Mouse (Mus musculus): ENCODE results near the gene Ifit2.

Gene Ifit2

GRCm38 (mm10) chr19:34550534-34551223, at the start of gene Ifit2:
Gene Ifit2 (plus strand): TSS chr19:34550694.
- DNase-seq = peak; percentile 98

- peak; percentile 98 for DNase-seq
Observed at GRCm38 (mm10) chr19:34500763-34501162, 49.7 kb upstream of the Ifit2 start.

- peak; percentile 15 for DNase-seq
Observed at GRCm38 (mm10) chr19:34505161-34505721, 45.3 kb upstream of the Ifit2 start.

GRCm38 (mm10) chr19:34510717-34511116, 39.8 kb upstream of the Ifit2 start:
- DNase-seq = peak; percentile 90

GRCm38 (mm10) chr19:34511528-34511927, 39.0 kb upstream of the Ifit2 start:
- peak; percentile 81 for DNase-seq

- DNase-seq = peak; percentile 97
Observed at GRCm38 (mm10) chr19:34515681-34516080, 34.8 kb upstream of the Ifit2 start.

GRCm38 (mm10) chr19:34516346-34516745, 34.1 kb upstream of the Ifit2 start:
- DNase-seq = no peak

- DNase-seq = no peak
Observed at GRCm38 (mm10) chr19:34517197-34517596, 33.3 kb upstream of the Ifit2 start.

DNA sequence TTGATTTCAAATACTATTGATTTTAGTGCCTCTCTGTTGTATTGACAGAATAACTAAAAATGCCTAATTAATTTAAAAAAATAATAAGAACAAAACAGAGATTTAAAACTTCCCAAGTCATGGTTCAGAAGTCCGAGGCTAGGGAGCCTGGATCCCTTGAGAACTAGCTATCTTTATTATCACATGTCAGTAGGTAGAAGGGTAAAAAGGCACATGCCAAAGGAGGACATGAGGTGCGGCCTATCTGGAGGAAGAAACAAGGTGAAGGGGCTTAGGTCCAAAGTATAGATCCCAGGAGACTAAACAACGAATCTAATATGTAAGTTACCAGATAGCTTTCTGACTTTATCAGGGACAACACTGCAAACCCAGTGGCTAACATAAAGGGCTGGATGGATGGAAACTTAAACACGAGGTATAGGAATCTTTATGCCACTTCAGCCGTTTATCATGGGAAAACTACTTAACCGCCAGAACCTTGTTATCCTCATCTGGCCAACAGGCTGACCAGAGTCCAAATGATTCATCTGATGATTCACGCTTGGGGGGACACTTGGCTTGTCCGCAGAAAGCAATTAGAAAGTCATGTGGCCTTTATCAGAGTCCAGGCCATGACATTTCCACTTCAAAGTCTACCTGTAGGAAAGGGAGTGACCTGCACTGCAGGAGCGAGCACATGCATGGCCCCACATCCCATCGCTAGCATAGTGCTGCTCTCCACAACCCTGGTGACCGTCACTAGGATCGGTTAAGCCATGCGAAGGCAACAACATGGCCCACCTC, 32.5 kb upstream of the Ifit2 start:
- DNase-seq = peak; percentile 88

DNA sequence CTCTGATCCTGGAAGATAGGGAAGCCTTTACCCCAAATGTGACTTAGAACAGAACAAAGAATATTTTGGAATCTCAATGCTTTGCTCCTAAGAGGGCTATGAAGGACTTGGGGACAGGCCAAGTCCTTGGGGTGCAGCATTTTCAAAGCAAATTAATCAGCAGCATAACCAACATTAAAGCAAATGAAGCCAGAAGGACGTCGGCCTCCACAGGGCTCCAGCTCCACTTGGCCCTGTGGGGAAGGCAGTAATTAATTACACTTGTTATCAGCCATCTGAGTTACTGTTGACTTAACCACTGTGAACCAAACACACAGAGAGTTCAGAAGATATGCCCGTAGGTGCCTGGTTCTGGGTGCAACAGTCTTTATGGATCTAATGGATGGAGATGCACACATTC, 31.7 kb upstream of the Ifit2 start:
- no peak for DNase-seq

- peak; percentile 82 for DNase-seq
Observed at GRCm38 (mm10) chr19:34519646-34520045, 30.8 kb upstream of the Ifit2 start.

- no peak for DNase-seq
Observed at GRCm38 (mm10) chr19:34520051-34520450, 30.4 kb upstream of the Ifit2 start.

DNA sequence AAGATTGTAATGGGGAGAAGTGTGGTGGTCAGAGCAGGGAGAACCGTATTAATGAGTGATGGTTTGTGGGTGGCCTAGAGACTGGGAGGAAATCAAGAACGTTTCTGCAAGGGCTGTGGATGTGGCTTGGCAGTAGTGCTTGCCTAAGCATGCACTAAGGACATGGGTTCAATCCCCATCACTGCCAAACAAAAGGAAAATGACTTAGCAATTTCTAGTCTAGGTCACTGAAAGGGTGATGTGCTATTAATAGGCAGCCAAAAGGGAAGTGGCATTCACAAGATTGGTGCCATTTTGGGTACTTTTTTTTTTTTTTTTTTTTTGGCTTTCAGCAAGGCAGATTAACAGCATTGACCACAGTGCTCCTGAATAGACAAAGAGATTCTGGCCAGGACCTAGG, 29.1 kb upstream of the Ifit2 start:
- no peak for DNase-seq

DNA sequence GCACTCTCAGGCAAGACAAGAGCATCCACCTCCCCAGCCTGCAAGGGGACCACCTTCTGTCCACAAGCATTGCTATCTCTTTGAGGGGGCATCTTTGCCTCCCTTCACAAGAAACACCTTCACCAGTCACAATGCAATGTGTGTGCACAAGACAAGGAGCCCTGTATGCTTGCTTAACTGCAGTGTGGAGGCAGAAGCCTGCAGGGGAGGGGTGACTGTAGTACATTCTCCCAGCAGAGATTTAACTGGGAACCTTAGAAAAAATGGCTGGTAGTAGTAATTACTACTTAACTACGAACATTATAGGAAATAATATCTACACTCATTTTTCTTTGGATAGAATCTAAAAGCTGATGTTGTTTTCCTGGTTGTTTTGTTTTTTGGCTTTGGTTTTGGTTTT, 28.5 kb upstream of the Ifit2 start:
- DNase-seq = peak; percentile 79

GRCm38 (mm10) chr19:34523106-34523725, 27.3 kb upstream of the Ifit2 start:
- DNase-seq = peak; percentile 96

GRCm38 (mm10) chr19:34524646-34525045, 25.8 kb upstream of the Ifit2 start:
- no peak for DNase-seq

- peak; percentile 88 for DNase-seq
Observed at GRCm38 (mm10) chr19:34526321-34526923, 24.1 kb upstream of the Ifit2 start.

DNA sequence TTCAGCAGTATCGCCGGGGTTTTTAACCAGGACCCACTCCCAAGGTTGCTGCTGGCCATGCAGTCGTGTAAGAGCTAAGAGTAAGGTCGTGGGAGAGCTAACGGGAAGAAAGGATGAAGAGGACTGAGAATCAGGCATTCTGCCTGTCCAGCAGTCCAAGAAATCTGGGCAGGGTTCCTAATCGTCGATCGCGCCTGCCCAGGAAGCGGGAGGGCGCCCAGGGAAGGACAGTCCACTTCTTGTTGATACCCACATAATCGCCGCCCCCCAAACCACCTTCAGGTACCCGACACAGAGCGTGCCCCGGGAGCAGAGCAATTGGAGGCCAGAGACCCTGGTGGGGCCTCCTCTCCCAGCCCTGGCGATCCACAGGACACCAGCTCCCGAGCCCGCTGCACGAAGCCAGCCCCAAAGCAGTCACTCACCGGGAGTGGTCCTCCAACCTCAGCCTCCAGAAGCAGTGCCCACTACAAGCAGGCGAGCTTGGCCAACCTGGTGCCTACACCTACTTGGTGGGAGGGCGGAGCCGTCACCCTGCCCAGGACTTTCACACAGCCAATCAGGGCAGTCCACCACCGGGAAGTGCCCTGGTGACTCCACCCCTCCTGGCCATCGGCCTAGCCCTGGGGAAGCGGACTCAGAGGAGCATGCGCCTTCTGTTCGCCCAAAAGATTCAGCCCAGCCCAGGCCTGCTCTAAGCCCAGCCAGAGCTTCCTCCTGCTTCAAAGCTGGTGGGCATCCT, 23.4 kb upstream of the Ifit2 start, which contains the start of gene Lipa:
TSS of gene Lipa (minus strand) at position 534 of the 742 bp plus-strand sequence.
- peak; percentile 100 for DNase-seq

GRCm38 (mm10) chr19:34532061-34532751, 18.3 kb upstream of the Ifit2 start:
- DNase-seq = no peak

DNA sequence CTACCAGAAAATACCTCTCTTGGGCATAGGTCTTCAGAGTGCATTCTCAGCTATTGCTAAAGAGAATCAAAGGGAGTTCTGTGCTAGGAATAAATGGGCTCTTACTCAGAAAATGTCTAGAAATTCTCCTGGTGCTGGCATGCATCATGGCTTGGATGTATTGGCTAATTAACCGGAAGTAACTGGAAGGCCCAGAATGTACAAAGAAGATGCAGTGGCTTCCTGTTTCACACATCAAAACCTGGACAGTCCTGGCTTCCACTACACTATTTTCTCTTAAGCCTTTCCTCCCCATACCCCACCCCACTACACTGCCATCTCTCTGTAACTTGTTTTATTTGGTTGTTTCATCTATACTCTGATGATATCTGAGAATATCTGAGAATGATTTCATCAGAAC, 11.1 kb upstream of the Ifit2 start:
- DNase-seq = no peak

GRCm38 (mm10) chr19:34546211-34546610, 4.3 kb upstream of the Ifit2 start:
- DNase-seq = peak; percentile 44

DNA sequence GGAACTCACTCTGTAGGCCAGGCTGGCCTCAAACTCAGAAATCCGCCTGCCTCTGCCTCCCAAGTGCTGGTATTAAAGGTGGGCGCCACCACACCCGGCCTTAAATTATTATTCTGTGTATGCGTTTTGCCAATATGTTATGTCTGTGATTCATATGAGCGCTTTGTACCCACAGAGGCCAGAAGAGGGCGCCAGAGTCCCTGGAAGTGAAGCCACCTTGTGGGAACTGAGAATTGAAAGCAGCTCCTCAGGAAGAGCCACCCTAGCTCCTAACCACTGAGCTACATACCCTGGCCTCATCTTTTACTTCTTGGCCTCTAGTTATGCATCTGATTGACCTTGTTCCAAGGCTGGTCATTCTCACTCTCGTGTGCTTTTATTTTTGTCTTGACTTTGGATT, 2.5 kb upstream of the Ifit2 start:
- DNase-seq = peak; percentile 95

Data from heart, adult 11 months (tissue).